Mouse (Mus musculus): ENCODE measurements at regions not wholly inside any gene's neighbourhood (a gene's known extent, or its start where the extent isn't known, plus 50 kb on each side); places are given as distances from the start of the nearest gene placed in this dataset.

GRCm38 (mm10) chr16:49982180-49982579 is 181.8 kb downstream of the Cd47 start:
- Histone ChIP-seq H3K27ac (no peak overlapping the region), H3K27me3 (no peaks in the 10 kb centered on the region), H3K36me3 (no peaks in the 10 kb centered on the region), H3K4me1 (replicated peaks) (no peaks in the 10 kb centered on the region), H3K9ac (replicated peaks) (no peak overlapping the region), H3K9me3 (no peaks in the 10 kb centered on the region), H3K4me2 (no peak overlapping the region), H3K4me3 (replicated peaks) (no peak overlapping the region)
- ATAC-seq (ENCODE audit: insufficient number of reproducible peaks, insufficient read depth, low FRiP score, low TSS enrichment, low read depth), result no peak
- 73% methylated on average over 4 of the region's 4 CpGs for WGBS

- no peaks in the 10 kb centered on the region for H3K9me3 ChIP-seq
- no peak overlapping the region for H3K4me2 ChIP-seq
- H3K27me3 ChIP-seq, result no peaks in the 10 kb centered on the region
- no peak for ATAC-seq (ENCODE audit: insufficient number of reproducible peaks, insufficient read depth, low FRiP score, low TSS enrichment, low read depth)
- no peak overlapping the region for H3K27ac ChIP-seq
- no peaks in the 10 kb centered on the region for H3K4me1 ChIP-seq (replicated peaks)
- H3K4me3 ChIP-seq (replicated peaks), result no peak overlapping the region
- H3K36me3 ChIP-seq, result no peaks in the 10 kb centered on the region
- H3K9ac ChIP-seq (replicated peaks), result no peak overlapping the region
- 40% methylated on average over 14 of the region's 14 CpGs for WGBS
These were observed 185.0 kb downstream of the Cd47 start for GRCm38 (mm10) chr16:49985082-49986076.

GRCm38 (mm10) chr16:49986954-49987353 is 186.6 kb downstream of the Cd47 start:
- Histone ChIP-seq H3K9me3 (no peaks in the 10 kb centered on the region), H3K9ac (replicated peaks) (no peak overlapping the region), H3K27ac (no peak overlapping the region), H3K27me3 (no peaks in the 10 kb centered on the region), H3K36me3 (no peaks in the 10 kb centered on the region), H3K4me1 (replicated peaks) (no peaks in the 10 kb centered on the region), H3K4me3 (replicated peaks) (no peak overlapping the region), H3K4me2 (no peak overlapping the region)
- no peak for ATAC-seq (ENCODE audit: insufficient number of reproducible peaks, insufficient read depth, low FRiP score, low TSS enrichment, low read depth)
- WGBS, result 71% methylated on average over 6 of the region's 6 CpGs

GRCm38 (mm10) chr16:49995822-49996221 is 195.5 kb downstream of the Cd47 start:
- Histone ChIP-seq H3K36me3 (no peaks in the 10 kb centered on the region), H3K9me3 (no peaks in the 10 kb centered on the region), H3K27me3 (no peaks in the 10 kb centered on the region), H3K9ac (replicated peaks) (no peak overlapping the region), H3K27ac (no peak overlapping the region), H3K4me2 (no peak overlapping the region), H3K4me1 (replicated peaks) (no peaks in the 10 kb centered on the region), H3K4me3 (replicated peaks) (no peak overlapping the region)
- ATAC-seq (ENCODE audit: insufficient number of reproducible peaks, insufficient read depth, low FRiP score, low TSS enrichment, low read depth), result no peak
- 68% methylated on average over 3 of the region's 3 CpGs for WGBS

GRCm38 (mm10) chr16:49996593-49996992 is 196.3 kb downstream of the Cd47 start:
- H3K9ac ChIP-seq (replicated peaks), result no peak overlapping the region
- no peak overlapping the region for H3K4me2 ChIP-seq
- H3K27ac ChIP-seq, result no peak overlapping the region
- no peak for ATAC-seq (ENCODE audit: insufficient number of reproducible peaks, insufficient read depth, low FRiP score, low TSS enrichment, low read depth)
- no peaks in the 10 kb centered on the region for H3K9me3 ChIP-seq
- H3K4me1 ChIP-seq (replicated peaks), result no peaks in the 10 kb centered on the region
- H3K27me3 ChIP-seq, result no peaks in the 10 kb centered on the region
- H3K36me3 ChIP-seq, result no peaks in the 10 kb centered on the region
- no peak overlapping the region for H3K4me3 ChIP-seq (replicated peaks)
- WGBS, result 66% methylated on average over 5 of the region's 5 CpGs

GRCm38 (mm10) chr16:49997040-49997439 is 196.7 kb downstream of the Cd47 start:
- Histone ChIP-seq H3K4me3 (replicated peaks) (no peak overlapping the region), H3K27me3 (no peaks in the 10 kb centered on the region), H3K9ac (replicated peaks) (no peak overlapping the region), H3K9me3 (no peaks in the 10 kb centered on the region), H3K4me2 (no peak overlapping the region), H3K27ac (no peak overlapping the region), H3K4me1 (replicated peaks) (no peaks in the 10 kb centered on the region), H3K36me3 (no peaks in the 10 kb centered on the region)
- no peak for ATAC-seq (ENCODE audit: insufficient number of reproducible peaks, insufficient read depth, low FRiP score, low TSS enrichment, low read depth)
- 86% methylated on average over 7 of the region's 7 CpGs for WGBS

- H3K36me3 ChIP-seq, result no peaks in the 10 kb centered on the region
- no peaks in the 10 kb centered on the region for H3K27me3 ChIP-seq
- no peak overlapping the region for H3K4me2 ChIP-seq
- no peaks in the 10 kb centered on the region for H3K9me3 ChIP-seq
- no peak overlapping the region for H3K27ac ChIP-seq
- H3K9ac ChIP-seq (replicated peaks), result no peak overlapping the region
- WGBS, result 64% methylated on average over 4 of the region's 4 CpGs
- ATAC-seq (ENCODE audit: insufficient number of reproducible peaks, insufficient read depth, low FRiP score, low TSS enrichment, low read depth), result no peak
- no peak overlapping the region for H3K4me3 ChIP-seq (replicated peaks)
- H3K4me1 ChIP-seq (replicated peaks), result no peaks in the 10 kb centered on the region
These were observed 200.5 kb downstream of the Cd47 start for GRCm38 (mm10) chr16:50000805-50001204.

GRCm38 (mm10) chr16:50001662-50002455 is 201.5 kb downstream of the Cd47 start:
- Histone ChIP-seq H3K9me3 (no peaks in the 10 kb centered on the region), H3K4me3 (replicated peaks) (no peak overlapping the region), H3K27ac (no peak overlapping the region), H3K36me3 (no peaks in the 10 kb centered on the region), H3K9ac (replicated peaks) (no peak overlapping the region), H3K27me3 (no peaks in the 10 kb centered on the region), H3K4me1 (replicated peaks) (no peaks in the 10 kb centered on the region), H3K4me2 (no peak overlapping the region)
- ATAC-seq (ENCODE audit: insufficient number of reproducible peaks, insufficient read depth, low FRiP score, low TSS enrichment, low read depth), result no peak
- 65% methylated on average over 3 of the region's 3 CpGs for WGBS

GRCm38 (mm10) chr16:50002456-50002788 is 202.1 kb downstream of the Cd47 start:
- Histone ChIP-seq H3K4me1 (replicated peaks) (no peaks in the 10 kb centered on the region), H3K4me2 (no peak overlapping the region), H3K27me3 (no peaks in the 10 kb centered on the region), H3K9me3 (no peaks in the 10 kb centered on the region), H3K4me3 (replicated peaks) (no peak overlapping the region), H3K27ac (no peak overlapping the region), H3K9ac (replicated peaks) (no peak overlapping the region), H3K36me3 (no peaks in the 10 kb centered on the region)
- 88% methylated on average over 3 of the region's 3 CpGs for WGBS
- no peak for ATAC-seq (ENCODE audit: insufficient number of reproducible peaks, insufficient read depth, low FRiP score, low TSS enrichment, low read depth)

- no peaks in the 10 kb centered on the region for H3K36me3 ChIP-seq
- no peak overlapping the region for H3K9ac ChIP-seq (replicated peaks)
- no peaks in the 10 kb centered on the region; the same call in 1 of the 2 replicates for H3K4me1 ChIP-seq (replicated peaks)
- 89% methylated on average over 3 of the region's 3 CpGs for WGBS
- no peak overlapping the region for H3K4me3 ChIP-seq (replicated peaks)
- H3K27ac ChIP-seq, result no peak overlapping the region
- H3K9me3 ChIP-seq, result no peaks in the 10 kb centered on the region
- no peak overlapping the region for H3K4me2 ChIP-seq
- no peak for ATAC-seq (ENCODE audit: insufficient number of reproducible peaks, insufficient read depth, low FRiP score, low TSS enrichment, low read depth)
- H3K27me3 ChIP-seq, result no peaks in the 10 kb centered on the region
These were observed 208.7 kb downstream of the Cd47 start for GRCm38 (mm10) chr16:50009046-50009445.

- H3K9ac ChIP-seq (replicated peaks), result no peak overlapping the region
- H3K36me3 ChIP-seq, result no peaks in the 10 kb centered on the region
- H3K27me3 ChIP-seq, result no peaks in the 10 kb centered on the region
- H3K4me3 ChIP-seq (replicated peaks), result no peak overlapping the region
- 32% methylated on average over 6 of the region's 6 CpGs for WGBS
- no peak overlapping the region for H3K4me2 ChIP-seq
- no peak for ATAC-seq (ENCODE audit: insufficient number of reproducible peaks, insufficient read depth, low FRiP score, low TSS enrichment, low read depth)
- no peaks in the 10 kb centered on the region; the same call in 1 of the 2 replicates for H3K4me1 ChIP-seq (replicated peaks)
- no peaks in the 10 kb centered on the region for H3K9me3 ChIP-seq
- H3K27ac ChIP-seq, result no peak overlapping the region
These were observed 209.2 kb downstream of the Cd47 start for GRCm38 (mm10) chr16:50009542-50009941.

All from limb, embryonic 12.5 days (tissue).